Mouse (Mus musculus) heart, postnatal 0 days (tissue): ENCODE results near the gene Tlr4. TPM values are rescaled to one million over a fixed set of nuclear protein-coding genes. Genes with fewer than 3 reads are reported as not detected.

ENCODE experiments used
- ATAC-seq: fragments of 200-750 bp; cut with Nextera tagmentation; 2 replicates; pipeline ENCODE4 v1.8.0; 2017; ENCODE audit warnings: low read depth, moderate number of reproducible peaks, moderate library complexity; ENCODE audit not compliant: insufficient read depth
- DNase-seq: peaks from one replicate; pipeline ENCODE4 v3.0.0-alpha.2; 2016; ENCODE audit warnings: low spot score
- H3K27ac ChIP-seq: fragments of 300-500 bp; sonication (generic); 2 replicates; pipeline ENCODE4 v1.5.1; 2014; ENCODE audit warnings: low read depth, mild to moderate bottlenecking
- H3K27me3 ChIP-seq: fragments of 300-500 bp; sonication (generic); 2 replicates; pipeline ENCODE4 v1.6.1; 2014; ENCODE audit warnings: low read length, mixed read lengths; ENCODE audit not compliant: control insufficient read depth, insufficient read depth
- H3K36me3 ChIP-seq: fragments of 300-500 bp; sonication (generic); replicated peaks from 2 replicates; pipeline ENCODE4 v1.6.1; 2014; ENCODE audit warnings: low read length, mixed read lengths; ENCODE audit not compliant: control insufficient read depth, insufficient read depth
- H3K4me1 ChIP-seq: fragments of 300-500 bp; sonication (generic); 2 replicates; pipeline ENCODE4 v1.6.1; 2014; ENCODE audit warnings: antibody characterized with exemption; ENCODE audit not compliant: control insufficient read depth, insufficient read depth
- H3K4me2 ChIP-seq: fragments of 300-500 bp; sonication (generic); 2 replicates; pipeline ENCODE4 v1.6.1; 2014; ENCODE audit warnings: low read depth, mild to moderate bottlenecking, low read length, moderate library complexity
- H3K4me3 ChIP-seq: fragments of 300-500 bp; sonication (generic); 2 replicates; pipeline ENCODE4 v1.5.1; 2014; ENCODE audit warnings: low read depth, low read length
- H3K9ac ChIP-seq: fragments of 300-500 bp; sonication (generic); replicated peaks from 2 replicates; pipeline ENCODE4 v1.6.1; 2014; ENCODE audit warnings: low read depth, low read length, mixed read lengths
- H3K9me3 ChIP-seq: fragments of 300-500 bp; sonication (generic); replicated peaks from 2 replicates; pipeline ENCODE4 v1.6.1; 2016; ENCODE audit warnings: low read length; ENCODE audit not compliant: control insufficient read depth
- CTCF ChIP-seq: IDR thresholded peaks from 2 replicates; pipeline ENCODE4 v1.5.1; 2016; ENCODE audit warnings: antibody characterized with exemption, control low read depth, low read depth
- EP300 ChIP-seq: IDR thresholded peaks from 2 replicates; pipeline ENCODE4 v1.6.1; 2016; ENCODE audit warnings: antibody characterized with exemption, low read depth
- WGBS: fragments of 180-500 bp; shearing (Covaris S2); extraction: QIAGEN DNeasy Blood & Tissue Kit; methylation state at CpG from one replicate; pipeline ENCODE4 v1.1.7; 2014; 5-methylcytosine and 5-hydroxymethylcytosine counted together
- polyA plus RNA-seq: library from polyadenylated mRNA; unstranded; fragments of >200 nt; fragmentation: Nextera tagmentation; extraction: Ambion mirVana; gene quantifications from 2 replicates; pipeline ENCODE4 v1.2.1, GENCODE M21; 2015
- total RNA-seq: library from RNA; depleted of rRNA; stranded (reverse); fragments of >200 nt; gene quantifications from 2 replicates; pipeline ENCODE4 v1.2.3, GENCODE M21; 2014; ENCODE audit warnings: low replicate concordance

Gene Tlr4
- total and polyA plus RNA-seq, 2 experiments from 2014 or later = 2.9 to 19.6 TPM

GRCm38 (mm10) chr4:66816364-66817026 lies 10.9 kb upstream of the Tlr4 start:
- TF ChIP-seq CTCF (no peak), EP300 (no peak)
- H3K4me1 ChIP-seq = no peaks in the 10 kb centered on the region
- ATAC-seq (no peak), DNase-seq (no peak)
- WGBS = 75% methylated on average over 3 of the region's 3 CpGs
- H3K36me3 ChIP-seq = no peaks in the 10 kb centered on the region
- no peaks in the 10 kb centered on the region for H3K27me3 ChIP-seq
- H3K9ac ChIP-seq = no peak overlapping the region
- H3K4me3 ChIP-seq = no peak overlapping the region
- no peak overlapping the region for H3K27ac ChIP-seq
- no peak overlapping the region for H3K4me2 ChIP-seq
- no peaks in the 10 kb centered on the region for H3K9me3 ChIP-seq

- TF ChIP-seq EP300 = no peak
- no peaks in the 10 kb centered on the region for H3K9me3 ChIP-seq
- DNase-seq (no peak), ATAC-seq (no peak)
- 39% methylated on average over 2 of the region's 2 CpGs for WGBS
- H3K4me1 ChIP-seq = no peaks in the 10 kb centered on the region
- no peak overlapping the region for H3K27ac ChIP-seq
- no peaks in the 10 kb centered on the region for H3K27me3 ChIP-seq
- no peak overlapping the region for H3K9ac ChIP-seq
- H3K4me2 ChIP-seq = no peak overlapping the region
- H3K4me3 ChIP-seq = no peak overlapping the region
- no peaks in the 10 kb centered on the region for H3K36me3 ChIP-seq
Measured at GRCm38 (mm10) chr4:66821171-66821570, 6.2 kb upstream of the Tlr4 start.

GRCm38 (mm10) chr4:66821764-66822163 lies 5.6 kb upstream of the Tlr4 start:
- Histone ChIP-seq H3K27ac (no peak overlapping the region), H3K9me3 (no peaks in the 10 kb centered on the region), H3K36me3 (no peaks in the 10 kb centered on the region), H3K27me3 (no peaks in the 10 kb centered on the region), H3K9ac (no peak overlapping the region), H3K4me2 (no peak overlapping the region), H3K4me1 (no peaks in the 10 kb centered on the region), H3K4me3 (no peak overlapping the region)
- 82% methylated on average over 3 of the region's 3 CpGs for WGBS
- DNase-seq (no peak), ATAC-seq (no peak)
- TF ChIP-seq EP300 (no peak), CTCF (no peak)

- DNase-seq = peak; percentile 13
- peak overlapping the region; percentile 93 for H3K27ac ChIP-seq
- H3K4me3 ChIP-seq = peak overlapping the region; percentile 50
- H3K4me1 ChIP-seq = peaks cover 13% of the 10 kb centered on the region; the same call in 1 of the 2 replicates
- peak overlapping the region; percentile 66 for H3K4me2 ChIP-seq
- TF ChIP-seq CTCF (no peak), EP300 (no peak)
- H3K27me3 ChIP-seq = no peaks in the 10 kb centered on the region
- no peak for ATAC-seq
- no peaks in the 10 kb centered on the region for H3K9me3 ChIP-seq
- H3K9ac ChIP-seq = peak overlapping the region; percentile 66
- H3K36me3 ChIP-seq = no peaks in the 10 kb centered on the region
- WGBS = 39% methylated on average over 6 of the region's 6 CpGs
Measured at GRCm38 (mm10) chr4:66828163-66828668, 832 bp downstream of the Tlr4 start.

- Histone ChIP-seq H3K9me3 (no peaks in the 10 kb centered on the region), H3K4me2 (peak overlapping the region; percentile 66), H3K4me3 (peak overlapping the region; percentile 50), H3K9ac (peak overlapping the region; percentile 66; the same call in 1 of the 2 replicates), H3K27me3 (no peaks in the 10 kb centered on the region), H3K36me3 (0 out of 2 replicates have a peak, but pooled peaks cover 2% of the 10 kb centered on the region), H3K27ac (peak overlapping the region; percentile 93), H3K4me1 (peaks cover 13% of the 10 kb centered on the region; the same call in 1 of the 2 replicates)
- DNase-seq (peak; percentile 90), ATAC-seq (peak; percentile 90)
- 2% methylated on average over 5 of the region's 5 CpGs for WGBS
- no peak for TF ChIP-seq CTCF
- no peak for TF ChIP-seq EP300
Measured at GRCm38 (mm10) chr4:66828686-66829085, 1.3 kb downstream of the Tlr4 start.

GRCm38 (mm10) chr4:66838071-66838470 lies 10.7 kb downstream of the Tlr4 start:
- no peak overlapping the region for H3K27ac ChIP-seq
- DNase-seq (no peak), ATAC-seq (no peak)
- no peaks in the 10 kb centered on the region for H3K27me3 ChIP-seq
- no peaks in the 10 kb centered on the region for H3K9me3 ChIP-seq
- H3K4me2 ChIP-seq = no peak overlapping the region
- peaks cover 12% of the 10 kb centered on the region; the same call in 1 of the 2 replicates for H3K36me3 ChIP-seq
- no peak overlapping the region for H3K4me3 ChIP-seq
- H3K9ac ChIP-seq = no peak overlapping the region
- no peaks in the 10 kb centered on the region for H3K4me1 ChIP-seq
- 80% methylated on average over 2 of the region's 2 CpGs for WGBS
- TF ChIP-seq EP300 (no peak), CTCF (no peak)
